Mouse (Mus musculus) layer of hippocampus, adult 18-20 months (tissue): Measurements from ENCODE around the gene Pafah1b1. TPM values are rescaled to one million over a fixed set of nuclear protein-coding genes. Genes with fewer than 3 reads are reported as not detected.
A peak's percentile ranks its signal among the peaks of the same experiment; 100 is the strongest.

Experiments
- DNase-seq, 2 experiments: peaks; one replicate each; pipeline ENCODE4 v3.0.0; 2022; ENCODE audit warnings: low spot score in 2 of 2
- total RNA-seq, 2 experiments: library from RNA; stranded (reverse); gene quantifications; 2 replicates each; pipeline ENCODE4 v1.2.3; 2021

The Pafah1b1 gene
- total RNA-seq, 2 experiments from 2014 or later = 378 to 398 TPM

GRCm38 (mm10) chr11:74664906-74665305, 59.6 kb downstream of the Pafah1b1 start:
- no peak for DNase-seq

GRCm38 (mm10) chr11:74664279-74664678, 60.2 kb downstream of the Pafah1b1 start:
- DNase-seq = no peak

GRCm38 (mm10) chr11:74662221-74662620, 62.2 kb downstream of the Pafah1b1 start:
- no peak for DNase-seq

- DNase-seq = no peak
These were observed 62.8 kb downstream of the Pafah1b1 start for GRCm38 (mm10) chr11:74661641-74662040.

GRCm38 (mm10) chr11:74660336-74660735, 64.1 kb downstream of the Pafah1b1 start:
- DNase-seq = no peak

GRCm38 (mm10) chr11:74655941-74656340, 68.5 kb downstream of the Pafah1b1 start:
- no peak for DNase-seq

GRCm38 (mm10) chr11:74653385-74653784, 71.1 kb downstream of the Pafah1b1 start:
- DNase-seq = no peak

- DNase-seq = no peak
These were observed 71.7 kb downstream of the Pafah1b1 start for GRCm38 (mm10) chr11:74652791-74653191.

- DNase-seq = no peak
These were observed 73.8 kb downstream of the Pafah1b1 start for GRCm38 (mm10) chr11:74650576-74651100.

- DNase-seq = no peak
These were observed 74.6 kb downstream of the Pafah1b1 start for GRCm38 (mm10) chr11:74649647-74650551.

- DNase-seq = peak; percentile 97 to 99
These were observed 75.3 kb downstream of the Pafah1b1 start, which contains the start of gene Cluh for GRCm38 (mm10) chr11:74649095-74649646. Gene Cluh, plus strand, starts transcription at chr11:74649495.

- no peak for DNase-seq
These were observed 75.8 kb downstream of the Pafah1b1 start for GRCm38 (mm10) chr11:74648676-74649075.

GRCm38 (mm10) chr11:74647966-74648365, 76.5 kb downstream of the Pafah1b1 start:
- DNase-seq = no peak

- no peak for DNase-seq
These were observed 84.8 kb downstream of the Pafah1b1 start for GRCm38 (mm10) chr11:74639628-74640027.

GRCm38 (mm10) chr11:74638791-74639411, 85.6 kb downstream of the Pafah1b1 start:
- DNase-seq = no peak

- peak; percentile 50 to 66 for DNase-seq
These were observed 86.3 kb downstream of the Pafah1b1 start for GRCm38 (mm10) chr11:74637971-74638790.

GRCm38 (mm10) chr11:74637486-74637885, 87.0 kb downstream of the Pafah1b1 start:
- no peak for DNase-seq

GRCm38 (mm10) chr11:74634490-74635275, 89.8 kb downstream of the Pafah1b1 start:
- DNase-seq = peak in 1 of 2 experiments; percentile 79

GRCm38 (mm10) chr11:74631880-74632789, 92.3 kb downstream of the Pafah1b1 start:
- no peak for DNase-seq
